Mouse (Mus musculus): ENCODE measurements around the gene Cntnap5c.
"Not testable (repeated sequence)": the region's sequence is repeated elsewhere in the genome, so short reads cannot be mapped to it uniquely, and the experiment has no call there.

The Cntnap5c gene

DNA sequence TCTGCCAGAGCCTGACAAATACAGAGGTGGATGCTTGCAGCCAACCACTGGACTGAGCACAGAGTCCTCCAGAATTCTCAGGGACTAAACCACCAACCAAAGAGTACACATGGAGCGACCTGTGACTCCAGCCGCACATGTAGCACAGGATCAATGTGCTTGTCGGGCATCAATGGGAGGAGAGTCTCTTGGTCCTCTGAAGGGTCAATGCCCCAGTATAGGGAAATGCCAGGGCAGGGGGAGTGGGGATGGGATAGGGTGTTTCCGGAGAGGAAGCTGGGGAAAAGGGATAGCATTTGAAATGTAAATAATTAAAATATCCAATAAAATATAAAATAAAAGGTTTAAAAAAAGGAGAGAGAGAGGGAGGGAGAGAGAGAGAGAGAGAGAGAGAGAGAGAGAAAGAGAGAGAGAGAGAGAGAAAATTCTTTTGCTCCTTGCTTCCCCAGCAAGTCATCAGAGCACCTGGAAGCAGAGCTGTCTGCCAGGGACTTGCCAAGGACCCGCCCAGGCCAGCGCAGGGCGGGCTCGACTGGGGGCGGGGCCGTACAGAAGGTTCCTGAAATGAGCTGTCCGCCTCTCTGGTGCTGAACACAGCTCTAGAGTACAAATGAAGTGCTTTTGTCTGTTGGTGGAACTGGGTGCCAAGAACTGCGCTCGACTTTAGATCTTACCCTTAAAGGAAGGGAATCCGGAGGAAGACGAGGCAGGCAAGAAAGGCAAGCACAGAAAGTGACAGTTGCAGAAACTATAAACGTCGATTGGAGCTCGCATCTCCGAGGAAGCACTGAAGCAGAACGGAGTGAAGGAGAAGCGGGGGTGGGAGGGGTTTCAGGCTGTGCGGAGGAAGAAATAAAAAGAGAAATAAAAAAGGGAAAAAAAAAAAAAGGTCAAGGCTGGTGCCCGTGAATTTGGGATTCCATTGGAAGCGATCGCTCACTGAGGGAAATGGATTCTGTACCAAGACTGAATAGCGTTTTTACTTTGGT lies at the start of gene Cntnap5c:
TSS of gene Cntnap5c (plus strand) at position 949 of the 989 bp plus-strand sequence.
- DNase-seq, result peak; percentile 74

DNA sequence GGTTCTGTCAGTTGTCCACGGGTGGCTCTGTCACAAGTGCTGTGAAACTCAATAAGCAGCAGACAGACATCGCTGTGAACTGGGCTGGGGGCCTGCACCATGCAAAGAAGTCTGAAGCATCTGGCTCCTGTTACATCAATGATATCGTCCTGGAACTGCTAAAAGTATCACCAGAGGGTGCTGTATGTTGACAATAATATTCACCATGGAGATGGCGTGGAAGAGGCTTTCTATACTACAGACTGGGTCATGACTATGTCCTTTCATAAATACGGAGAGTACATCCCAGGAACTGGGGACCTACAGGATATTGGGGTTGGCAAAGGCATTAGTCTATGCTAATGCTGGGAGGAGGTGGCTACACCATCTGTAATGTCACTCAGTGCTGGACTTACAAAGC lies 27.3 kb upstream of the Cntnap5c start, which contains the start of gene Gm21834:
TSS of gene Gm21834 (minus strand) at position 101 of the 400 bp plus-strand sequence.
- no peak for DNase-seq

DNA sequence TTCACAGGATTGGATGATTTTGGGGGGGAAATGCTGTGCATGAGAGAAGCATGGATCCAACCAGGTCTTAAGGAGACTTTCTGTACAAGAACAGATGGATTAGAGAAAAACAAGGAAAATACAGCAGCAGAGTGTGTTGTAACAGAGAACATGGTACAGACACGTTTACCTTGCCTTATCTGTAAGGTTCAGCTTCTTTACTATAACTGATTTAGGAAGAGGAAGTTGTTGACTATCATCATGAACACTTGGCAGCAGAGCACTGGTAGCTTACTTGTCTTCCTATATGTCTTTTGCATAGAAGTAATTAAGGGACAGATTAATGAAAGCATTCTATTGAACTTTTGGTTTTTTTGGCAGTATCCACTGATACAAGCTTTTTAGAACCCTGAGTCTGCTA lies 11.3 kb upstream of the Cntnap5c start:
- DNase-seq, result no peak

DNA sequence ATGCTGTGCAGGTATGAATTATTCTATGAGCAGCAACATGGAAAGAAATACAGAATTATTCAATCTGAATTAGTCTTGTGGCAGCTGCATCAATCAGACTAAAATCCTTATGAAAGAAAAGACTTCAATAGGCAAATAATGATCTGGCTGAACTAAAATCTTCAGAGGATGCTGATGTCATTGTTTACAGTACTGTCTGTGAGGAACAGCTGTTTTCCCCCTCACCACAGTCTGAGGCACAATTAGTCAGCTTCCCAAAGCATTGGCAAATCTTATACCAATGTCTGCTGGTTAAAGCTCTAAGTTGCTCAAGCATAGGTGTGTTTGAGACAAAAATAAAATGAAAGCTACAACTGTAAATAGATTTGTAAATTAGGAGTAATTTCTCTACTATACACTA lies 2.1 kb upstream of the Cntnap5c start:
- DNase-seq, result no peak

DNA sequence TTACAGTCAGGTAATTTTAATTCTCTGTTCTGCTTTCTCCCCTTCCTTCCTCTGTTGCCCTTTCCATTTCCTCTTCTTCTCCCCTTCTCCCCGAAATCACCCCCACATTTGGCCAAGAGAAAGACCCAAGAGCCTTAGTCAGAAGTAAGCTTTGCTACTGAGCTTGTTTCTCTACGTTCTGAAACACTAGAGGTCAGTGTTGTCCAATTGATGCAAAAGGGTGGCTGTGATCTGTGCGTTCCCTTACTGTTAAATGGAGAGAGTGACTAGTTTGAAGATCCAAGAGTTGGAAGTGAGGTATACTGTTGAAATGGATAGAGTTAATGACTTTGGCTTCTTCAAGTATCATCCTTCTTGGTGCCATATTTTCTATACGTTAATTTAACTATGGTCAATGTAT lies 1.5 kb downstream of the Cntnap5c start:
- DNase-seq, result no peak

DNA sequence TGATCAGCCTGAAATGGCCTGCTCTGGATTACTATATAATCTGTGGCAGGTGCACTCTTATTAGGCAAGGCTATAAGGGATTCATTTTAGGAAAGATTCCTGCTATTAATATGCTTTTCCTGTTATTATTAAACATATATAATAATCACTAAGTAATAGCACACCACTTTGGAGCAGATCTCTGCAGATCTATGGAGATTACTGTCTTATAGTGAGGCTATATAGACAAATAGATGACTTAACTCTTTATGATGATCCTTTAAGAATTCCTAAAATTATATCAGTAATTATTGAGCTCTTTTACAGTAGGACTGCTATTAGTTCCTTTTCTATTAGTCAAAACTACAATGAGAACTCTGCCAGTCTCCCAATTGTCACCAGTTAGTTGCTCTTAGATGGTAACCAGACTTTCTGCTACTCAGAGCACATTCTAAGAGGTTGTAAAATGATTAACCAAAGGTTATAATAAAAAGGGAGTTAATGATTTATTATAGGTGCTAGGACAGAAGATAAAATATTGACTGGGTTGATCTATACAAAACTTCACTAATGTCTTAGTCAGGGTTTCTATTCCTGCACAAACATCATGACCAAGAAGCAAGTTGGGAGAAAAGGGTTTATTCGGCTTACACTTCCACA lies 18.9 kb downstream of the Cntnap5c start:
- DNase-seq, result no peak

DNA sequence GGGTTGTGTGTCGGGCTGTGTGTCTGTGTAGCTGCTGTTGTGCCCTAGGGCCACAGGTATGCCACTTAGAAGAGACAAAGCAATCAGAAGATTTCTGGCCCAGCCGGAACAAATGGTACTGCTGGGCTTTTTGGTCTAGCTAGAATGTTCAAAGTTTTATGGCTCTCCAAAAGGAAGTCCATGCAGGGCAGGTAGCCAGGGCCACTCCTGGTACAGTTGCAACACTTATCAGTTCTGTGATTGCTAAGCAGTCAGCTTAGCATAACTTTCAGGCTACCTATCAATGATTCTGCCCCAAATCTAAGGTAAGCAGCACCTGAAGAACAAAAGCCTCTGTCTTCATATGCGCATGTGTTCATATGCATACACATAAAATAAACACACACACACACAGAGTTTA lies 26.0 kb downstream of the Cntnap5c start:
- DNase-seq, result no peak

DNA sequence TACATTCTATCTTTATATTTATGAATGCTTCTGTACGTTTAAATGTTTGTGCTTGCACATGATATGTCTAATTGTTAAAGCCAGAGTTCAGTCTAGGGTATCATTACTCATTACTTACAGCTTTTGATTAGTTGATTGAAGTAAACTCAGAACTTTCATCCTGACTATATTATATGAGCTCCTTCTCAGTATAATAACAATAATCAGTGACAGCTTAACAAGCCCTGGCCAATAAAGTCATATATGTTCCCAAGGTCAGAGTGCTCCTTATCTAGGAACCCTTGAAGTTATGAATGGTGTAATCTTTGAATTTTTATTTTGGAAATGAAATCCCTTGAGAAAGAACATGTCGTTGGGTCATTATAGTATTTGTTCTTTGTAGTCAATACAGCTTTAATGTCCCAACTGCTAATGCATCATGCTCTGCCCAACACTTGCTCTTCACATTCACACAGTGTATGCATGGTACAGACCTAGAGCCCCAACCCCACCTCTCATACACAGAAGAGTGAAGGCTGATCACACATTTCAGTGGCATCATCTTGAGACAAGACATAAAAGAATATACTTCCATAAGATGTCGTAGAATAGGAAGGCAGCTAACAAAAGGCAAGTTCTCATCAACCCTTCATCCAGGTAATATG lies 27.4 kb downstream of the Cntnap5c start:
- DNase-seq, result no peak

DNA sequence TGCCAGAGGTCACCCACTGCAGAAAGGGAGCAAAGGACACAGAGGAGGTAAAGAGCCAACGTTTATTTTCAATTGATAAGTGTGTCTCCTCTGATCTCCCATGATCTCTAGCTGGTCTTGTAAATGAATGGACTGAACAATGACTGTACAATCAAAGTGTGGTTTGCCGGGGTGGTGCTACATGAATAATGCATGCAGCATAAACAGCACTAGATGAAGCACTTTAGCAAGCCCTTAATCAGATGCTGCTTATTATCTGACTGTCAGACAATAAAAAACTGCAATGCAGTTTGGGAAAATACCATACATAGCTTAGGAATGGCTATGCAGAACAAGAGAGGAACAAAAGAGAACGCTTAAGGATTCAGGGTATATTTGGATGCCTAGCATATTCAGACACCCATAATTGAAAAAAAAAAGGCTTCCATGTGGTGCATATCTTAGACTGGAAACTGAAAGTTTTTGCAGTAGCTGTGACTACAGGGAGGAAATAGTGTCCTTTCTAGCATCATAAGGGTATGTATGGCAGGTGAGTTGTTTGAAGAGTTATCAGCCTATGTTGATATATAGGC lies 30.1 kb downstream of the Cntnap5c start:
- DNase-seq, result no peak

DNA sequence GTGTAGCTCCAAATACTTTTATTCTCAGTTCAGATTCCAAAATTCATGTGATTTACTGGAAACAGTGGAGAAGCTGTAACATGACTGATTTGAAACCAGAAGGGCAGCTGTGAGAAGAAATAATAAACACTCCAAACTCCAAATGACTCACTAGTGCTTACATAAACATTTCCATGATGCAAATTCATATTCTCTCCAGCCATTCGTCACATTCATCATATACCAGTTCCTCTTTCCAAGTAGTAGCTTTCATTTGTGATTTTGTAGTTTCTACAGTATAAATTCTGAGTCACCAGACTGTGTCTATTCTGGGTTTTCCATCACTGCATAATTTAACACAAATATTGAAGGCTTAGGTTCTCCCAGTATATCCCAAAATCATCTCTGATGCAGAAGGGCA lies 31.8 kb downstream of the Cntnap5c start:
- DNase-seq, result no peak

DNA sequence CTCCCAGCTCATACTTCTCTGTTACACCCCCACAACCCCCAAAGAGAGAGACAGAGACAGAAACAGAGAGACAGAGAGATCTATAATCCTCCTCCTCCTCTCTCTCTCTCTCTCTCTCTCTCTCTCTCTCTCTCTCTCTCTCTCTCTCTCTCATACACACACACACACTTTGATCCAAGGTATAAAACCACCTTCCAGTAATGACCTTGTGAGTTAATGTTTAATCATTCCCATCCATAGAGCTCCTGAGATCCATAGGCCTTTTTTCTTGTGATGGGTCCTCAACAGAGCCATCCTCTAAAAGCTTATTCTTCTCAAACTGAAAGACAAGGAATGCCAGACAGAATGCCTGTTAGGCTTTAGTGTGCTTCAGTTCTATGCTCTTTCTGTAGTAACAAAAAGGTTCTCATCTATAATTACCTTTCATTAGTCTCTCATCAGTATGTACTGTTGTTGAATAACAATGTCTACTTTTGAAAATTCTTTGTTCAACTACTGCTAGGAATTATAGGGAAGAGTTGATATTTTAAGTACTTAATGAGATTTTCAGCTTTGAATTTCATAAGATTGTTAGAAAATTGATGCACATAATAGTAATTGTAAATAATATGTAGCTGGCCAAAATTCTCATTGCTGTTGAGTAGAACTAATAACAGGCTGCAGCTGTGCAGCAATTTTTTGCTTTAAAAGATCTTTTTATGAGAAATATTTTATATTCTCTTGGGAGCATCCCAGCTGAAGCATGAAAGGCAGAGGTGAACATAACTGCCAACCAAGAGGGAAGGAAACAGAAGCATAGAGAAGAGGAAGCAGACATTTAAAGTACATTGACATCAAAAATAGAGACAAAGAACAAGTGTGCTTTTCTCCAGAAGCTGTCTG lies 68.0 kb downstream of the Cntnap5c start:
- no peak for DNase-seq

DNA sequence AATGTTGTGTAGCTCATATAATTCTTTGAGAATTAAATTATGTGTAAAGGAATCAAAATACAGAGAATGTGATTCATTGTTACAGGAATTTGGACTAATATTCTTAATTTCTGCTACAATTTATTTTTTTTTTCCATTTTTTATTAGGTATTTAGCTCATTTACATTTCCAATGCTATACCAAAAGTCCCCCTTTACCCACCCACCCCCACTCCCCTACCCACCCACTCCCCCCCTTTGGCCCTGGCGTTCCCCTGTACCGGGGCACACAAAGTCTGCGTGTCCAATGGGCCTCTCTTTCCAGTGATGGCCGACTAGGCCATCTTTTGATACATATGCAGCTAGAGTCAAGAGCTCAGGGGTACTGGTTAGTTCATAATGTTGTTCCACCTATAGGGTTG lies 86.4 kb downstream of the Cntnap5c start:
- DNase-seq, result not testable (repeated sequence)

DNA sequence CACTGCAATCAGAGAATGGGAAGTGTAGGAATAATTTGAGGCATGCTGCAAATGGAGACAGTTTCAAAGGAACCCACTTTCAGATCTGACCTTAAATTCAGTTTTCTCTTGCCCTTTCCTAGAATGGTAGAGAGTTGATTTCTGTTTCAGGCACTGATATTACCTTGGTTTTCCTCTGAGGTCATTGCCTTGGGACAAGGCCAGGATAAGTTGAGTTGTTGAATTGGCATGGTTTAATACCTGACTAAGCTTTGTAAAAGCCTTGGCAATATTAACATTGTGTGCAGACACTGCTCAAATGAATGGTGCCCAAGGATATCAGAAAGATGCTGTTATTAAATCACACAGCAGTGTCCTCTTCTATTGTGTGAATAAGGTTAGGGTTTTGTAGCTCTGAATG lies 96.6 kb downstream of the Cntnap5c start:
- no peak for DNase-seq

DNA sequence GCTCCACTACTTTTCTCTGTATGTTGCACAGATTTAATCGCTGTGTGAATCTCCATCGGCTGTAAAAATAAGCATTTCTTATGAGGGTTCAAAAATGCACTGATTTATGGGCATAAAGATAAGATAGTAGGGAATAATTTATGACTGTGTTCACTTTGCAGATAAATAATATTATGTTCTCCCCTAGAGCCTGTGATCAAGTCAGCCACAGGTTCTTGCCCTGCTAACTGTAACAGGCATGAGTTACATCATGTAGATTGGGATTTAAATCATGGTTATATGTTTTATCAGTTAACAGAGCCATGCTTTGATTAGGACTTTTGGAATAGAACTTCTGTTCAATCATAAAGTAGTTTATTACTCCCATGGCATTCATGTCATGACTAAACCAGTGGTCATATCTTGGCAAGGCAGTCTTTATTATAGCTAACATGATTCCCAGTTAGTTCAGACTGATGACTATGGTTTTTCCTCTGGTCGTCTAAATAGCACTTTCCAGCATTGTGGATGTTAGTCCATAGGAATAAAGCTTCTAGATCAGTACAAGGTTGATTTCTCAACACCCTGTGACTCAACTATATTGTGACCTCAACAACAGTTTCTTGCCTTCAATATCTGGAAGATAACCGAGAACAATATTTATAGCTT lies 118.5 kb downstream of the Cntnap5c start:
- DNase-seq, result no peak

DNA sequence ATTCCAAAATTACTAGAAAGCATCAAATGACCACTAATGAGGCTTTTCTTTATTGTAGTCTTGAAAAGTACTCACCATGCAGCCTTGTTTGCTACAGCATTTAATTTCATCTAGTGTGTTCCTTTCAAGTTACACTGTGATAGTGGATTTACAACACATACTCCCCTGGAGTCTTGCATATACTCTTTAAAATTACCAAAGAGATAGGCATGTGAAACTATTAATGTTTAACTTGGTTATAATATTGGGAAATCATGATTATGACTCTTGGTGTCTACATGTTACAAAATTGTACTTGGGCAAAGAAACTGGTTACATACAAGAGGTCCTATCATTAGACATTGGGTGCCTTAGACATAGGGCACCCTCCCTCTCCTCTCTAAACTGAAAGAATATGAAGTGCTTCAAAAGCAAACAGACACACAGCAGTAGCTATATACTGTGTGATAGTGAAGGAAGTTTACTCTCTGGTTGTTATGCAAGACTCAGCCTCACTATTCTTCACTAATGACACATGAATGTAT lies 142.5 kb downstream of the Cntnap5c start:
- DNase-seq, result no peak

DNA sequence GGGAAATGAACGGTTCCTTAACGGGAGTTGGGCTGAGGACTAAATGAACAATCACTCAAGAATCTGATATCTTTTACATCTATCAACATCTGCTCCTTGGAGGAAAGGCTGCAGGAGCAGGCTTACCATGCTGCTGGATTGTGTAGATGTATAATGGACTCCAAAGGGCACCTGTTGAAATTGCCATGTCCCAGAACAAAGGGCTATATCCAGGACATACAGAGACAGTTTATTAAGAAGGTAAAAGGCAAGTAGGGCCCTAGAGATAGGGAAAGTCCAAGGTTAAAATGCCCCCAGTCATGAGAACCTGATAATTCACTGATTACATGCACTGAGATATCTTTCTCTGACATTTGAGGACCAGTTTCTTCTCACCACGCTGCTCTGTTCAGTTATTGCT lies 214.9 kb downstream of the Cntnap5c start:
- DNase-seq, result no peak

DNA sequence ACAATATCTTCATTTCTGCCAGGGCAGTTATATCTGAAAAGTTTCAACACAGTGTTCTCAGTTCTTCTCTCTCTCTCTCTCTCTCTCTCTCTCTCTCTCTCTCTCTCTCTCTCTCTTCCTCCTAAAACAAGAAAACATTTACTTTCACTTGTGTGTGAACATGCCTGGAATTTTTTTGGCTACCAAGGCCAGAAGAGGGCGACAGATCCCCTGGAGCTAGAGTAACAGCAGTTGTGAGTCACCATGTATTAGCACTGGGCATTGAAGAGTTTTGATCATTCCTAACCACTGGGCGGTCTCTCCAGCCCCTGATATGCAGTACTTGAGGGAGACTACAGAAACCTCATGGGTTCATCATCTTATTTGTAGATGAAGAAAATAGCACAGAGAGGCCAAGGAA lies 219.1 kb downstream of the Cntnap5c start:
- no peak for DNase-seq

DNA sequence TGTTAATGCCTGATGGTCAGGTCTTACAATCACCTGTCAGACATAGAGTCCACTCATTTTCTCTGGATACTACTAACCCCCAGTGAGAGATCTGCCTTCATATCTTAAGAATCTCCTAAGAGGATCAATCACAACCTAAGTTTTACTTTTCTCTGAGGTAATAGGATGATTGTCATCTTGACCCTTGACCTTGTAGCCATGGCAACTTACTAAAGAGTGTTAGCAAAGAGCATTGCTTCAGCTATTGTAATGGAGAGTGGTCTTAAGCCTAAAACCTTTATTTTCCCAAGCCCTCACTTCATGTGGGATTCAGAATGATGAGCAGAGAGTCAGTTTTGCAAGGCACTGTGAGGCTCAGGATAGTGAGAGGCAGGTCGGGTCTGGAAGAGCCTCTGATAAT lies 227.1 kb downstream of the Cntnap5c start:
- DNase-seq, result no peak

DNA sequence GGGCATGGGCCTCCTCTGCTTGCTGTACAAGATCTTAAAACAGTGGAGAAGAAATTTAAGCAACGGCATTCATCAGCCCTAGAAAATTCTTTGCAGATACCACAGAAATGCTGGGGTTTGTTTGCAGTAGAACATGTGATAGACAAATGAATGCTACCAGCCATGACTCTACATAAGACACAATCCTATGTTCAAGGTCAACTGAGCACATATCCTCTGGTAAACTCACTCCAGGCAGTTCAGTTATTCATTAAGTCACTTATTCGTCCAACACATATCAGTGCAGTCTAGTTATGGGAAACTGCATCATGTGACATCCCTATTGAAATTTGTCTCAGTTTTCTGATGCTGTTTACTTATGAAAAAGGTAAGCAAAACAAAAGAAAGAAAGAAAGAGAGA lies 229.7 kb downstream of the Cntnap5c start:
- no peak for DNase-seq

DNA sequence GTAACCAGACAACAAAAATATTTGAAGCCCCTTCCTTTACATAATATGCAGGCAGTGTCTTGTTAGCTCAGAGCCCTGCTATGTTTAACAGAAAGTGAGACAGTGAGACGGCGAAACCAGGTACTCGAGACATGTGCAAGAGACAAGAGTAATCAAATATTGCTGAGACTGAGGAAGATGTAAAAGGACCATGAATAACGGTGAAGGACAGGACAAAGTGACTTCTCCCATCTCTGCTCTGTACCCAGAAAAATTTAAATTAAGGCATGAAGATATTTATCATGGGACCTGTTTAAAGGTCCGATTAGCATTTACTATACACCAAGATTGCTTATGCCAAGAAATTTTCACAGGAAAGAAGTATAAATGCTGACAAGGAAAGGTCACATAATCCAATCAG lies 233.5 kb downstream of the Cntnap5c start:
- DNase-seq, result no peak

DNA sequence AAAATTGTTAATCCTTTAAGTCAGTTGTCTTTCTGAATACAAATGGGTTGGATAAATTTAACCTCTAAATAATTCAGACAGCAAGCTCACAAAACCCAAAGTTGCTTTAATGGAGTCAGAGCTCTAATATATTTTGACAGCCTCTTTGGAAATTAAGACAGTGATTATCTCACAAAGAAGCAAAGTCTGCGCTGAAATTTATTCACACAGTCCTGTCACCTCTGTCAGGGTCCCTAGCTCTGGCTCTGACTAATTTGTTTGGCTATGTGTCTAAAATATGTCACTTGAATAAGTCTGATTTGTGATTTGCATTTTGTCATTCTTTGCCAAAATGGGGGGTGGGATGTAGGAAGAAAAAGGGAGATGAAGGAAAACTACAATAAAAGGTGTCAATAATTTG lies 234.0 kb downstream of the Cntnap5c start:
- DNase-seq, result no peak

All from kidney, postnatal 10 days (tissue).